Mouse (Mus musculus) heart, adult 2 months (tissue): ENCODE data around the gene Mex3a.

Experiments used
- CTCF ChIP-seq: fragments of 200-600 bp; IDR thresholded peaks from 2 replicates; pipeline ENCODE4 v1.8.1; 2022; ENCODE audit warnings: antibody characterized with exemption, mild to moderate bottlenecking, moderate library complexity
- EP300 ChIP-seq: fragments of 200-500 bp; IDR thresholded peaks from 2 replicates; pipeline ENCODE4 v1.6.1; 2011; ENCODE audit warnings: low read depth, low read length, control low read depth; ENCODE audit not compliant: insufficient read depth
- POLR2A ChIP-seq: fragments of 200-500 bp; IDR thresholded peaks from 2 replicates; pipeline ENCODE4 v1.6.1; 2011; ENCODE audit warnings: mild to moderate bottlenecking, low read depth, low read length, control low read depth; ENCODE audit not compliant: insufficient read depth

- TF ChIP-seq POLR2A (no peak), CTCF (no peak), EP300 (no peak)
Observed at GRCm38 (mm10) chr3:88546674-88547418, 14.7 kb downstream of the Mex3a start.
